Mouse (Mus musculus): ENCODE data around the gene Mbd3. TPM values are rescaled to one million over a fixed set of nuclear protein-coding genes. Genes with fewer than 3 reads are reported as not detected.

Gene Mbd3
- total and polyA plus RNA-seq, 3 experiments: 48.7 to 131 (median 67.0) TPM

- TF ChIP-seq POLR2AphosphoS2 (IDR thresholded peaks at IDR 0.05; ENCODE audit: low read depth, low read length) (no peak), BHLHE40 (IDR thresholded peaks at IDR 0.05; ENCODE audit: low read depth, low read length) (no peak), NRF1 (IDR thresholded peaks at IDR 0.05; ENCODE audit: low read depth, low read length) (no peak), TBP (conservative IDR thresholded peaks at IDR 0.05; ENCODE audit: low read depth, low read length) (no peak), CHD2 (IDR thresholded peaks at IDR 0.05; ENCODE audit: low read length) (no peak), E2F4 (IDR thresholded peaks at IDR 0.05; ENCODE audit: insufficient replicate concordance, low read depth, low read length) (no peak), USF2 (conservative IDR thresholded peaks at IDR 0.05; ENCODE audit: low read depth, low read length) (no peak), CTCF (conservative IDR thresholded peaks at IDR 0.05 in 1 of 2, IDR thresholded peaks at IDR 0.05 in 1 of 2; ENCODE audit: low read depth in 2 of 2, low read length in 2 of 2) (peak in 1 of 2 experiments; percentile 71; a peak in 2 of 4 replicates), NELFE (IDR thresholded peaks at IDR 0.05; ENCODE audit: low read depth, low read length) (no peak), ETS1 (conservative IDR thresholded peaks at IDR 0.05; ENCODE audit: low read depth, low read length) (no peak), ZNF384 (IDR thresholded peaks at IDR 0.05; ENCODE audit: low read depth, low read length) (no peak)
Observed at GRCm38 (mm10) chr10:80405481-80406173, 6.3 kb upstream of the Mbd3 start (continued).

- DNase-seq (ENCODE audit: extremely low read depth): no peak
- no peaks in the 10 kb centered on the region for H3K27me3 ChIP-seq (replicated peaks)
- H3K4me3 ChIP-seq (replicated peaks in 1 of 3; ENCODE audit: low read depth in 2 of 3, low read length in 2 of 3, poor library complexity in 1 of 3): no peak overlapping the region
- H3K36me3 ChIP-seq (replicated peaks in 1 of 2; ENCODE audit: control insufficient read depth in 1 of 2, insufficient read depth in 1 of 2, low read length in 1 of 2): peaks cover 34 to 49% of the 10 kb centered on the region in 2 experiments
- H3K27ac ChIP-seq (ENCODE audit: insufficient read depth, low read depth): no peak overlapping the region
- peaks cover 9% of the 10 kb centered on the region for H3K9me3 ChIP-seq (replicated peaks; ENCODE audit: low read length)
- in situ Hi-C loops (cut with MboI; ENCODE audit: low pct_ligation_motif_present, low pct_unique_long_range_greater_than_20kb, low sequenced_read_pairs): no loop called here
- peaks cover 20 to 48% of the 10 kb centered on the region in 2 experiments for H3K4me1 ChIP-seq (ENCODE audit: control insufficient read depth in 1 of 2, insufficient read depth in 2 of 2)
- H3K9ac ChIP-seq (ENCODE audit: insufficient read depth, low read depth): no peak overlapping the region
- H3K4me2 ChIP-seq (ENCODE audit: insufficient read depth, low read depth, poor library complexity, severe bottlenecking): no peak overlapping the region
- peaks cover 25% of the 10 kb centered on the region for H3K79me2 ChIP-seq (replicated peaks; ENCODE audit: control insufficient read depth, extremely low read depth, insufficient read depth, poor library complexity, severe bottlenecking)
- dilution Hi-C loops (cut with MboI; ENCODE audit: extremely low pct_ligation_motif_present, extremely low pct_unique_long_range_greater_than_20kb, low sequenced_read_pairs): no loop called here
- TF ChIP-seq ZMIZ1 (IDR thresholded peaks at IDR 0.05; ENCODE audit: low read depth, low read length) (no peak), SMC3 (IDR thresholded peaks at IDR 0.05; ENCODE audit: low read depth, low read length) (peak; percentile 43), CTCF (conservative IDR thresholded peaks at IDR 0.05 in 1 of 2, IDR thresholded peaks at IDR 0.05 in 1 of 2; ENCODE audit: low read depth in 2 of 2, low read length in 2 of 2) (peak; percentile 62), NELFE (IDR thresholded peaks at IDR 0.05; ENCODE audit: low read depth, low read length) (no peak), ELF1 (IDR thresholded peaks at IDR 0.05; ENCODE audit: low read depth, low read length) (no peak), SIN3A (IDR thresholded peaks at IDR 0.05; ENCODE audit: low read length) (no peak), JUND (conservative IDR thresholded peaks at IDR 0.05; ENCODE audit: low read depth, low read length) (no peak), TBP (conservative IDR thresholded peaks at IDR 0.05; ENCODE audit: low read depth, low read length) (no peak), RAD21 (IDR thresholded peaks at IDR 0.05; ENCODE audit: low read depth, low read length) (peak; percentile 17)
Observed at GRCm38 (mm10) chr10:80403044-80403692, 3.8 kb upstream of the Mbd3 start.
